Mouse (Mus musculus): ENCODE data around the gene Alg6. TPM values are rescaled to one million over a fixed set of nuclear protein-coding genes. Genes with fewer than 3 reads are reported as not detected.

Gene Alg6
- polyA plus RNA-seq (2017; shearing (Covaris generic)): 10 to 100 TPM in 2 of 3 experiments, 1 to 10 TPM in 1; 8.4 to 20.2 (median 13.9) TPM

GRCm38 (mm10) chr4:99714904-99715782 lies at the start of gene Alg6:
Alg6 (plus strand) TSS chr4:99715664.
- ATAC-seq: peak; percentile 83

- no peak for ATAC-seq
These were observed 45.1 kb upstream of the Alg6 start for GRCm38 (mm10) chr4:99670203-99670851.

- no peak for ATAC-seq
These were observed 40.3 kb upstream of the Alg6 start for GRCm38 (mm10) chr4:99675191-99675590.

- ATAC-seq: no peak
These were observed 31.5 kb upstream of the Alg6 start for GRCm38 (mm10) chr4:99683941-99684340.

GRCm38 (mm10) chr4:99686308-99686707 lies 29.2 kb upstream of the Alg6 start:
- no peak for ATAC-seq

GRCm38 (mm10) chr4:99712583-99713183 lies 2.8 kb upstream of the Alg6 start:
- no peak for ATAC-seq

- ATAC-seq: no peak
These were observed 1.5 kb upstream of the Alg6 start for GRCm38 (mm10) chr4:99713971-99714370.

GRCm38 (mm10) chr4:99715783-99716416 lies 436 bp downstream of the Alg6 start:
- ATAC-seq: peak; percentile 43

- no peak for ATAC-seq
These were observed 2.4 kb downstream of the Alg6 start for GRCm38 (mm10) chr4:99717905-99718304.

GRCm38 (mm10) chr4:99724331-99724730 lies 8.9 kb downstream of the Alg6 start:
- no peak for ATAC-seq

- no peak for ATAC-seq
These were observed 10.5 kb downstream of the Alg6 start for GRCm38 (mm10) chr4:99725914-99726451.

GRCm38 (mm10) chr4:99739836-99740235 lies 24.4 kb downstream of the Alg6 start:
- no peak for ATAC-seq

- ATAC-seq: no peak
These were observed 37.0 kb downstream of the Alg6 start for GRCm38 (mm10) chr4:99752426-99752825.

GRCm38 (mm10) chr4:99766303-99766702 lies 50.8 kb downstream of the Alg6 start:
- ATAC-seq: no peak

- ATAC-seq: no peak
These were observed 51.3 kb downstream of the Alg6 start for GRCm38 (mm10) chr4:99766753-99767152.

GRCm38 (mm10) chr4:99770555-99770954 lies 55.1 kb downstream of the Alg6 start:
- no peak for ATAC-seq

GRCm38 (mm10) chr4:99773041-99773440 lies 57.6 kb downstream of the Alg6 start:
- no peak for ATAC-seq

GRCm38 (mm10) chr4:99792365-99792764 lies 76.9 kb downstream of the Alg6 start:
- no peak for ATAC-seq
